Mouse (Mus musculus) CH12.LX (cell line): ENCODE results near the gene Ckap2l. TPM values are rescaled to one million over a fixed set of nuclear protein-coding genes. Genes with fewer than 3 reads are reported as not detected.

Experiments
- DNase-seq: peaks from one replicate; pipeline ENCODE4 v3.0.0-alpha.2; 2013; ENCODE audit errors: extremely low read depth
- H3K27ac ChIP-seq: 2 replicates; pipeline ENCODE4 v1.5.1; 2012; ENCODE audit warnings: low read depth, mild to moderate bottlenecking, control low read depth, moderate library complexity; ENCODE audit not compliant: insufficient read depth
- H3K27me3 ChIP-seq: replicated peaks from 2 replicates; pipeline ENCODE3; 2012; ENCODE audit warnings: inconsistent platforms
- H3K36me3 ChIP-seq, 2 experiments: replicated peaks in 1 of 2; 2 replicates each; pipeline versions ENCODE3 to v1.6.1; 2012; ENCODE audit warnings: inconsistent platforms in 1 of 2, low read length in 1 of 2, mild to moderate bottlenecking in 1 of 2, mixed read lengths in 1 of 2, moderate library complexity in 1 of 2; ENCODE audit not compliant: control insufficient read depth in 1 of 2, insufficient read depth in 1 of 2
- H3K4me1 ChIP-seq, 2 experiments: 2 replicates each; pipeline ENCODE4 v1.6.1; 2012; ENCODE audit warnings: inconsistent platforms in 1 of 2, moderate library complexity in 1 of 2; ENCODE audit not compliant: insufficient read depth in 2 of 2, control insufficient read depth in 1 of 2
- H3K4me2 ChIP-seq: 2 replicates; pipeline ENCODE4 v1.6.1; 2012; ENCODE audit warnings: low read depth, mild to moderate bottlenecking, control low read depth; ENCODE audit not compliant: poor library complexity, insufficient read depth, severe bottlenecking
- H3K4me3 ChIP-seq, 3 experiments: fragments of 150-350 bp in 1 of 3; sonication (generic) in 1 of 3; replicated peaks in 1 of 3; 2 replicates each; pipeline versions ENCODE3 to v1.5.1; 2011 to 2012; ENCODE audit warnings: low read depth in 2 of 3, low read length in 2 of 3, mild to moderate bottlenecking in 2 of 3, moderate library complexity in 2 of 3, control low read depth in 1 of 3, improper control_type of control experiment in 1 of 3, inconsistent platforms in 1 of 3, mixed read lengths in 1 of 3; ENCODE audit not compliant: poor library complexity in 1 of 3
- H3K79me2 ChIP-seq: replicated peaks from 2 replicates; pipeline ENCODE4 v1.6.1; 2012; ENCODE audit warnings: mild to moderate bottlenecking, moderate library complexity; ENCODE audit not compliant: control insufficient read depth, poor library complexity, insufficient read depth, severe bottlenecking; ENCODE audit errors: extremely low read depth
- H3K9ac ChIP-seq: 2 replicates; pipeline ENCODE4 v1.6.1; 2012; ENCODE audit warnings: low read depth, mild to moderate bottlenecking, control low read depth, moderate library complexity; ENCODE audit not compliant: insufficient read depth
- H3K9me3 ChIP-seq: replicated peaks from 2 replicates; pipeline ENCODE3; 2012; ENCODE audit warnings: low read length, inconsistent platforms, mixed read lengths
- BHLHE40 ChIP-seq: IDR thresholded peaks from 2 replicates; pipeline ENCODE4 v1.6.1; 2011; ENCODE audit warnings: mild to moderate bottlenecking, low read depth, low read length, improper control_type of control experiment
- CHD1 ChIP-seq: IDR thresholded peaks from 2 replicates; pipeline ENCODE4 v1.6.1; 2012; ENCODE audit warnings: low read depth, low read length, improper control_type of control experiment, inconsistent platforms
- CHD2 ChIP-seq: IDR thresholded peaks from 2 replicates; pipeline ENCODE4 v1.6.1; 2011; ENCODE audit warnings: low read length, improper control_type of control experiment
- CTCF ChIP-seq, 2 experiments: IDR thresholded peaks in 1 of 2; conservative IDR thresholded peaks in 1 of 2; 2 replicates each; pipeline ENCODE4 v1.5.1; 2011 to 2012; ENCODE audit warnings: low read depth in 2 of 2, low read length in 2 of 2, improper control_type of control experiment in 1 of 2, inconsistent platforms in 1 of 2, mild to moderate bottlenecking in 1 of 2, moderate library complexity in 1 of 2
- ELF1 ChIP-seq: IDR thresholded peaks from 2 replicates; pipeline ENCODE4 v1.6.1; 2014; ENCODE audit warnings: low read depth, mild to moderate bottlenecking, inconsistent platforms, low read length, improper control_type of control experiment
- EP300 ChIP-seq: IDR thresholded peaks from 2 replicates; pipeline ENCODE4 v1.6.1; 2011; ENCODE audit warnings: low read length, improper control_type of control experiment
- ETS1 ChIP-seq: conservative IDR thresholded peaks from 2 replicates; pipeline ENCODE4 v1.6.1; 2012; ENCODE audit warnings: low read depth, mild to moderate bottlenecking, inconsistent platforms, low read length, improper control_type of control experiment, moderate library complexity
- HCFC1 ChIP-seq: IDR thresholded peaks from 2 replicates; pipeline ENCODE4 v1.6.1; 2012; ENCODE audit warnings: low read depth, mild to moderate bottlenecking, inconsistent platforms, low read length, improper control_type of control experiment
- IRF4 ChIP-seq: IDR thresholded peaks from 2 replicates; pipeline ENCODE4 v1.6.1; 2014; ENCODE audit warnings: low read depth, mild to moderate bottlenecking, inconsistent platforms, low read length, improper control_type of control experiment
- JUN ChIP-seq: IDR thresholded peaks from 2 replicates; pipeline ENCODE4 v1.6.1; 2011; ENCODE audit warnings: low read depth, mild to moderate bottlenecking, low read length, improper control_type of control experiment, moderate library complexity; ENCODE audit not compliant: insufficient read depth
- JUND ChIP-seq: conservative IDR thresholded peaks from 2 replicates; pipeline ENCODE4 v1.6.1; 2011; ENCODE audit warnings: low read depth, low read length, improper control_type of control experiment
- MAX ChIP-seq: IDR thresholded peaks from 2 replicates; pipeline ENCODE4 v1.6.1; 2011; ENCODE audit warnings: low read length, improper control_type of control experiment
- MAZ ChIP-seq: IDR thresholded peaks from 2 replicates; pipeline ENCODE4 v1.6.1; 2012; ENCODE audit warnings: low read depth, mild to moderate bottlenecking, inconsistent platforms, low read length, improper control_type of control experiment, moderate library complexity
- PAX5 ChIP-seq: IDR thresholded peaks from 2 replicates; pipeline ENCODE4 v1.6.1; 2012; ENCODE audit warnings: low read length, inconsistent platforms, mixed read lengths
- RAD21 ChIP-seq: IDR thresholded peaks from 2 replicates; pipeline ENCODE4 v1.6.1; 2011; ENCODE audit warnings: low read depth, mild to moderate bottlenecking, low read length, improper control_type of control experiment, moderate library complexity
- SIN3A ChIP-seq: IDR thresholded peaks from 2 replicates; pipeline ENCODE4 v1.6.1; 2012; ENCODE audit warnings: low read length, improper control_type of control experiment, inconsistent platforms
- SMC3 ChIP-seq: IDR thresholded peaks from 2 replicates; pipeline ENCODE4 v1.6.1; 2011; ENCODE audit warnings: low read depth, low read length, improper control_type of control experiment
- TBP ChIP-seq: conservative IDR thresholded peaks from 2 replicates; pipeline ENCODE4 v1.6.1; 2011; ENCODE audit warnings: low read depth, low read length, improper control_type of control experiment
- UBTF ChIP-seq: IDR thresholded peaks from 2 replicates; pipeline ENCODE4 v1.6.1; 2012; ENCODE audit warnings: low read depth, mild to moderate bottlenecking, inconsistent platforms, low read length, improper control_type of control experiment, moderate library complexity
- USF1 ChIP-seq: IDR thresholded peaks from 2 replicates; pipeline ENCODE4 v1.6.1; 2014; ENCODE audit warnings: low read depth, mild to moderate bottlenecking, inconsistent platforms, low read length, improper control_type of control experiment
- ZKSCAN1 ChIP-seq: IDR thresholded peaks from 2 replicates; pipeline ENCODE4 v1.6.1; 2012; ENCODE audit warnings: low read depth, inconsistent platforms, low read length, improper control_type of control experiment, borderline replicate concordance
- ZMIZ1 ChIP-seq: IDR thresholded peaks from 2 replicates; pipeline ENCODE4 v1.6.1; 2012; ENCODE audit warnings: low read depth, mild to moderate bottlenecking, inconsistent platforms, low read length, improper control_type of control experiment
- dilution Hi-C: fragments of 300-500 bp; cut with MboI; formaldehyde crosslinking; loops from 2 replicates; pipeline ENCODE4 v1.14.3; 2020; ENCODE audit warnings: low sequenced_read_pairs; ENCODE audit not compliant: extremely low pct_unique_long_range_greater_than_20kb, extremely low pct_ligation_motif_present
- in situ Hi-C: fragments of 300-500 bp; cut with MboI; formaldehyde crosslinking; loops from 3 replicates; pipeline ENCODE4 v1.14.3; 2019; ENCODE audit warnings: low sequenced_read_pairs, low pct_ligation_motif_present, low pct_unique_long_range_greater_than_20kb, mixed read lengths
- polyA plus RNA-seq: library from polyadenylated mRNA; unstranded; fragments of >175 nt; gene quantifications from 2 replicates; pipeline ENCODE4 v1.2.1, GENCODE M21; 2012; ENCODE audit warnings: low read depth; ENCODE audit not compliant: insufficient read length
- total RNA-seq, 2 experiments: library from RNA; depleted of rRNA; stranded (reverse); fragments of 300-350 nt in 1 of 2; fragments of >200 nt in 1 of 2; gene quantifications; 2 replicates each; pipeline ENCODE4 v1.2.3; 2012 to 2014

The Ckap2l gene
- total and polyA plus RNA-seq, 3 experiments, result 13.3 to 35.6 (median 23.6) TPM

DNA sequence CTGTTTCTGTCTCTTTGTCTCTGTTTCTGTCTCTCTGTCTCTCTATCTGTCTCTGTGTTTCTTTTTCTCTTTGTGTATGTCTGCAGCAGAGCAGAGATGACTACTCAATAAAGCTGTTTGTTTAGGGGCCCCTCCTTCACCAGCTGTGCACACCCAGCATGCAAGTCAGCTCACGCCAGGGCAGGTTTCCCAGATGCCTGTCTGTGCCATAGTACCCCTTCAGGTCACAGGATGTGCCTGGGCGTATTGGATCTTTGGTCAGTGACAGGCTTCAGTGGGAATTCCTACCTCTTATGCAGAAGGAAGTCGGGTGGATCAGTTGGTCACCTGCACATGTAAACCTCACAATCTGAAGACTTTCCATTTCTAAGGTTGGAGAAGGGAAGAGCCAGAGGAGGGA is 27.2 kb upstream of the Ckap2l start:
- Histone ChIP-seq H3K4me2 (no peak overlapping the region), H3K27me3 (no peaks in the 10 kb centered on the region), H3K4me1 (peaks cover 2 to 19% of the 10 kb centered on the region in 2 experiments; a peak in 3 of 4 replicates), H3K9ac (no peak overlapping the region), H3K4me3 (no peak overlapping the region), H3K27ac (no peak overlapping the region), H3K79me2 (no peaks in the 10 kb centered on the region), H3K9me3 (peaks cover 4% of the 10 kb centered on the region), H3K36me3 (no peaks in the 10 kb centered on the region)
- TF ChIP-seq USF1 (no peak), MAZ (no peak), SMC3 (no peak), UBTF (no peak), EP300 (no peak), JUN (no peak), SIN3A (no peak), IRF4 (no peak), ZKSCAN1 (no peak), BHLHE40 (no peak)
- dilution Hi-C loops (no loop called here), in situ Hi-C loops (no loop called here)
- no peak for DNase-seq

DNA sequence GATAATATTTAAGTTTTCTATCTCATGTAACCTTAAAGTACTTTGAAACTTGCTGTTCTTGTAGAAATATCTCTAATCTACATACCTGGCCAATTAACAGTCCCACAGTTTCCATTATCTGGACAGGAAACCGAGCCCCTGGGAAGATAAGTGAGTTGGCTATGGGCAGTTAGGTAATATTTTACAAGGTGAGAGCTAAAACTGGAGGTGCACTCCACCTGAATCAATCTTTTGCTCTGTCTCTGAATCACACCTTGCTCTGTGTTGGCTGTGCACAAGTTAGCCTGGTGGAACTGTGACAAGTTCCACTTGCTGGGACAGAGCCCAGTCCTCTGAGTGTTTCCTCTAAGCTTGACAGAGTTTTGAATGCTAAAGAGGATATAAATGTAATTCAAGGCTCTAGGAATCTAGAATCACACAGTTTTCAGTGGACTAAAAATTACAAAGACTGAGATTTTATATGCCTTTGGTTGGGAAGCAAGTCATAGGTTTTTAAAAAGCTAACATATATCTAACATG is 25.2 kb upstream of the Ckap2l start:
- dilution Hi-C loops, result no loop called here
- H3K9me3 ChIP-seq, result peaks cover 4% of the 10 kb centered on the region
- peaks cover 2 to 20% of the 10 kb centered on the region in 2 experiments; a peak in 3 of 4 replicates for H3K4me1 ChIP-seq
- in situ Hi-C loops, result no loop called here
- no peaks in the 10 kb centered on the region for H3K79me2 ChIP-seq
- no peak for TF ChIP-seq MAX
- TF ChIP-seq HCFC1, result no peak
- no peak for TF ChIP-seq JUN
- TF ChIP-seq ZMIZ1, result no peak
- no peak for TF ChIP-seq JUND
- no peak for TF ChIP-seq CTCF (conservative IDR thresholded peaks at IDR 0.05 in 1 of 2, IDR thresholded peaks at IDR 0.05 in 1 of 2; ENCODE audit: low read depth in 2 of 2, low read length in 2 of 2)
- TF ChIP-seq ELF1, result no peak
- no peak for TF ChIP-seq BHLHE40
- no peak for TF ChIP-seq PAX5
- no peak for TF ChIP-seq IRF4
- no peak for TF ChIP-seq SMC3
- TF ChIP-seq EP300, result no peak
- no peak for TF ChIP-seq MAZ
- TF ChIP-seq TBP, result no peak
- no peak for TF ChIP-seq CHD2
- TF ChIP-seq RAD21, result no peak
- TF ChIP-seq ETS1, result no peak
- no peak for TF ChIP-seq CHD1
- no peak overlapping the region for H3K27ac ChIP-seq
- H3K4me2 ChIP-seq, result no peak overlapping the region
- H3K36me3 ChIP-seq, result no peaks in the 10 kb centered on the region
- no peak overlapping the region for H3K4me3 ChIP-seq
- H3K9ac ChIP-seq, result no peak overlapping the region
- DNase-seq, result no peak
- no peaks in the 10 kb centered on the region for H3K27me3 ChIP-seq
